Mouse (Mus musculus) lung, postnatal 0 days (tissue): ENCODE data around the gene Cenpa.

Experiments
- CTCF ChIP-seq: IDR thresholded peaks from 2 replicates; pipeline ENCODE4 v1.5.1; 2016; ENCODE audit warnings: antibody characterized with exemption, mild to moderate bottlenecking
- EP300 ChIP-seq: IDR thresholded peaks from 2 replicates; pipeline ENCODE4 v1.6.1; 2016; ENCODE audit warnings: antibody characterized with exemption, mild to moderate bottlenecking, control low read depth

DNA sequence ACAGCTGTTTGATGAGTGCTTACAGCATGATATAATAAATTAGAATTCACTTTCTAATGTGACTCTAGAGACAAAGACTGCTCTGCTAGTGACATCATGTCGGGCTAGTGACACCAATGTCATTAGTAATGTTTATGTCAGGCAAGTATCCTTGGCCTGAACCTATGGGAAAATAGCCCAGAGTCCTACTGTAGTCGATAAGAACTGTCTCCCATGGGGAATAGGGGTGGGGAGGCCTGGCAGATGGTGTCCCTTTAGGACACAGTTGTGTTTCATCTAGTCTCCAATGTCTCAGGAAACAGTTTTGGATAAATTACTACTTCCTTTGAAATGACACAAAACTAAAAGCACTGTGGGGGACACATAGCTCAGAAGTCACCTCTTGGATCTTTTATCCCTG lies 20.5 kb upstream of the Cenpa start:
- TF ChIP-seq CTCF (no peak), EP300 (no peak)
